Mouse (Mus musculus): Measurements from ENCODE around the gene Pdxk. TPM values are rescaled to one million over a fixed set of nuclear protein-coding genes. Genes with fewer than 3 reads are reported as not detected.

The Pdxk gene
- polyA plus RNA-seq, 1 experiment, result 13.7 TPM

GRCm38 (mm10) chr10:78462945-78463768, 1.6 kb downstream of the Pdxk start:
- peaks cover 6% of the 10 kb centered on the region for H3K4me1 ChIP-seq (ENCODE audit: control insufficient read depth, insufficient read depth, low read length)
- H3K9ac ChIP-seq (ENCODE audit: low read depth, poor library complexity, severe bottlenecking), result no peak overlapping the region
- H3K4me3 ChIP-seq (ENCODE audit: low read depth, low read length), result no peak overlapping the region
- H3K9me3 ChIP-seq (replicated peaks; ENCODE audit: control insufficient read depth, insufficient read depth, low read length, poor library complexity, severe bottlenecking), result no peaks in the 10 kb centered on the region
- no peaks in the 10 kb centered on the region for H3K36me3 ChIP-seq (ENCODE audit: control insufficient read depth, insufficient read depth, low read length, poor library complexity, severe bottlenecking)
- no peaks in the 10 kb centered on the region for H3K27me3 ChIP-seq (ENCODE audit: control insufficient read depth, insufficient read depth, low read length, poor library complexity, severe bottlenecking)
- no peak overlapping the region for H3K27ac ChIP-seq (ENCODE audit: insufficient read depth, low read length)
- no peak for TF ChIP-seq CTCF (IDR thresholded peaks at IDR 0.05; ENCODE audit: low read depth, low read length)
- TF ChIP-seq POLR2A (IDR thresholded peaks at IDR 0.05; ENCODE audit: insufficient read depth, low read length), result no peak
- no peak for TF ChIP-seq EP300 (IDR thresholded peaks at IDR 0.05; ENCODE audit: insufficient read depth, low read depth, low read length)

- Histone ChIP-seq H3K9ac (ENCODE audit: low read depth, poor library complexity, severe bottlenecking) (no peak overlapping the region), H3K27ac (ENCODE audit: insufficient read depth, low read length) (no peak overlapping the region), H3K36me3 (ENCODE audit: control insufficient read depth, insufficient read depth, low read length, poor library complexity, severe bottlenecking) (no peaks in the 10 kb centered on the region), H3K27me3 (ENCODE audit: control insufficient read depth, insufficient read depth, low read length, poor library complexity, severe bottlenecking) (no peaks in the 10 kb centered on the region), H3K4me1 (ENCODE audit: control insufficient read depth, insufficient read depth, low read length) (peaks cover 6% of the 10 kb centered on the region), H3K9me3 (replicated peaks; ENCODE audit: control insufficient read depth, insufficient read depth, low read length, poor library complexity, severe bottlenecking) (no peaks in the 10 kb centered on the region), H3K4me3 (ENCODE audit: low read depth, low read length) (no peak overlapping the region)
- TF ChIP-seq CTCF (IDR thresholded peaks at IDR 0.05; ENCODE audit: low read depth, low read length), result peak; percentile 51
- no peak for TF ChIP-seq POLR2A (IDR thresholded peaks at IDR 0.05; ENCODE audit: insufficient read depth, low read length)
Observed at GRCm38 (mm10) chr10:78461767-78462166, 3.0 kb downstream of the Pdxk start.

GRCm38 (mm10) chr10:78460463-78460862, 4.3 kb downstream of the Pdxk start:
- Histone ChIP-seq H3K4me1 (ENCODE audit: control insufficient read depth, insufficient read depth, low read length) (peaks cover 6% of the 10 kb centered on the region), H3K4me3 (ENCODE audit: low read depth, low read length) (no peak overlapping the region), H3K27ac (ENCODE audit: insufficient read depth, low read length) (no peak overlapping the region), H3K9me3 (replicated peaks; ENCODE audit: control insufficient read depth, insufficient read depth, low read length, poor library complexity, severe bottlenecking) (no peaks in the 10 kb centered on the region), H3K9ac (ENCODE audit: low read depth, poor library complexity, severe bottlenecking) (no peak overlapping the region), H3K36me3 (ENCODE audit: control insufficient read depth, insufficient read depth, low read length, poor library complexity, severe bottlenecking) (no peaks in the 10 kb centered on the region), H3K27me3 (ENCODE audit: control insufficient read depth, insufficient read depth, low read length, poor library complexity, severe bottlenecking) (no peaks in the 10 kb centered on the region)
- TF ChIP-seq CTCF (IDR thresholded peaks at IDR 0.05; ENCODE audit: low read depth, low read length) (no peak), POLR2A (IDR thresholded peaks at IDR 0.05; ENCODE audit: insufficient read depth, low read length) (no peak), EP300 (IDR thresholded peaks at IDR 0.05; ENCODE audit: insufficient read depth, low read depth, low read length) (no peak)

- Histone ChIP-seq H3K27me3 (ENCODE audit: control insufficient read depth, insufficient read depth, low read length, poor library complexity, severe bottlenecking) (no peaks in the 10 kb centered on the region), H3K9ac (ENCODE audit: low read depth, poor library complexity, severe bottlenecking) (no peak overlapping the region), H3K27ac (ENCODE audit: insufficient read depth, low read length) (no peak overlapping the region), H3K9me3 (replicated peaks; ENCODE audit: control insufficient read depth, insufficient read depth, low read length, poor library complexity, severe bottlenecking) (no peaks in the 10 kb centered on the region), H3K4me3 (ENCODE audit: low read depth, low read length) (no peak overlapping the region), H3K36me3 (ENCODE audit: control insufficient read depth, insufficient read depth, low read length, poor library complexity, severe bottlenecking) (no peaks in the 10 kb centered on the region), H3K4me1 (ENCODE audit: control insufficient read depth, insufficient read depth, low read length) (peaks cover 3% of the 10 kb centered on the region)
- TF ChIP-seq EP300 (IDR thresholded peaks at IDR 0.05; ENCODE audit: insufficient read depth, low read depth, low read length) (no peak), POLR2A (IDR thresholded peaks at IDR 0.05; ENCODE audit: insufficient read depth, low read length) (no peak), CTCF (IDR thresholded peaks at IDR 0.05; ENCODE audit: low read depth, low read length) (no peak)
Observed at GRCm38 (mm10) chr10:78458348-78459111, 6.2 kb downstream of the Pdxk start.

GRCm38 (mm10) chr10:78457495-78458347, 7.1 kb downstream of the Pdxk start:
- Histone ChIP-seq H3K36me3 (ENCODE audit: control insufficient read depth, insufficient read depth, low read length, poor library complexity, severe bottlenecking) (no peaks in the 10 kb centered on the region), H3K9me3 (replicated peaks; ENCODE audit: control insufficient read depth, insufficient read depth, low read length, poor library complexity, severe bottlenecking) (no peaks in the 10 kb centered on the region), H3K4me3 (ENCODE audit: low read depth, low read length) (no peak overlapping the region), H3K27me3 (ENCODE audit: control insufficient read depth, insufficient read depth, low read length, poor library complexity, severe bottlenecking) (no peaks in the 10 kb centered on the region), H3K4me1 (ENCODE audit: control insufficient read depth, insufficient read depth, low read length) (peaks cover 3% of the 10 kb centered on the region), H3K9ac (ENCODE audit: low read depth, poor library complexity, severe bottlenecking) (no peak overlapping the region), H3K27ac (ENCODE audit: insufficient read depth, low read length) (no peak overlapping the region)
- TF ChIP-seq EP300 (IDR thresholded peaks at IDR 0.05; ENCODE audit: insufficient read depth, low read depth, low read length) (no peak), CTCF (IDR thresholded peaks at IDR 0.05; ENCODE audit: low read depth, low read length) (no peak), POLR2A (IDR thresholded peaks at IDR 0.05; ENCODE audit: insufficient read depth, low read length) (no peak)
